Mouse (Mus musculus): Measurements from ENCODE around the gene Secisbp2.

GRCm38 (mm10) chr13:51632560-51633218 lies 18.8 kb upstream of the Secisbp2 start:
- TF ChIP-seq MYOD1 (IDR thresholded peaks at IDR 0.05; ENCODE audit: control insufficient read depth in 1 of 3, insufficient read length in 2 of 3, low read depth in 2 of 3) (no peak), USF1 (IDR thresholded peaks at IDR 0.05; ENCODE audit: low read depth) (no peak), POLR2A (IDR thresholded peaks at IDR 0.05; ENCODE audit: insufficient read length, low read depth) (no peak), TCF12 (IDR thresholded peaks at IDR 0.05; ENCODE audit: insufficient read depth, poor library complexity, severe bottlenecking) (no peak), MAX (IDR thresholded peaks at IDR 0.05; ENCODE audit: low read depth) (no peak), CEBPB (IDR thresholded peaks at IDR 0.05; ENCODE audit: insufficient read depth, poor library complexity, severe bottlenecking) (no peak), E2F4 (IDR thresholded peaks at IDR 0.05; ENCODE audit: insufficient read depth) (no peak), SRF (IDR thresholded peaks at IDR 0.05; ENCODE audit: control insufficient read depth, insufficient read length, low read depth) (no peak), POLR2AphosphoS2 (IDR thresholded peaks at IDR 0.05; ENCODE audit: insufficient read length, low read depth) (no peak), MYOG (IDR thresholded peaks at IDR 0.05; ENCODE audit: control insufficient read depth in 1 of 3, insufficient read depth in 1 of 3, insufficient read length in 2 of 3, low read depth in 2 of 3) (no peak), REST (IDR thresholded peaks at IDR 0.05; ENCODE audit: insufficient read depth, insufficient read length) (no peak)
